Mouse (Mus musculus) frontal cortex, postnatal 36 days (tissue): Measurements from ENCODE around the gene Shq1.

Source experiments
- DNase-seq, 2 experiments: peaks; one replicate each; pipeline ENCODE4 v3.0.0; 2022; ENCODE audit warnings: low spot score in 2 of 2

Shq1 gene

GRCm38 (mm10) chr6:100670880-100671344 lies at the start of gene Shq1:
Shq1 (minus strand) TSS chr6:100671157.
- DNase-seq = peak; percentile 85 to 90

- DNase-seq = no peak
These were observed 49.1 kb upstream of the Shq1 start for GRCm38 (mm10) chr6:100720098-100720501.

GRCm38 (mm10) chr6:100716817-100717216 lies 45.9 kb upstream of the Shq1 start:
- DNase-seq = no peak

- no peak for DNase-seq
These were observed 45.2 kb upstream of the Shq1 start for GRCm38 (mm10) chr6:100716152-100716551.

- no peak for DNase-seq
These were observed 44.4 kb upstream of the Shq1 start for GRCm38 (mm10) chr6:100715296-100715828.

- DNase-seq = no peak
These were observed 39.9 kb upstream of the Shq1 start for GRCm38 (mm10) chr6:100710866-100711265.

GRCm38 (mm10) chr6:100710170-100710569 lies 39.2 kb upstream of the Shq1 start:
- DNase-seq = no peak

GRCm38 (mm10) chr6:100709483-100709882 lies 38.5 kb upstream of the Shq1 start:
- DNase-seq = peak in 1 of 2 experiments; percentile 19

GRCm38 (mm10) chr6:100708996-100709395 lies 38.0 kb upstream of the Shq1 start:
- DNase-seq = no peak

GRCm38 (mm10) chr6:100708248-100708647 lies 37.3 kb upstream of the Shq1 start:
- no peak for DNase-seq

GRCm38 (mm10) chr6:100707557-100707956 lies 36.6 kb upstream of the Shq1 start:
- DNase-seq = no peak

- DNase-seq = no peak
These were observed 35.9 kb upstream of the Shq1 start for GRCm38 (mm10) chr6:100706861-100707260.

- DNase-seq = no peak
These were observed 34.4 kb upstream of the Shq1 start for GRCm38 (mm10) chr6:100705366-100705811.

- peak; percentile 29 to 38 for DNase-seq
These were observed 33.8 kb upstream of the Shq1 start, which contains the start of gene Gxylt2 for GRCm38 (mm10) chr6:100704574-100705365. Gxylt2 (plus strand) TSS chr6:100704734.

- no peak for DNase-seq
These were observed 33.2 kb upstream of the Shq1 start for GRCm38 (mm10) chr6:100704197-100704573.

GRCm38 (mm10) chr6:100700774-100701173 lies 29.8 kb upstream of the Shq1 start:
- peak in 1 of 2 experiments; percentile 8 for DNase-seq

GRCm38 (mm10) chr6:100699986-100700385 lies 29.0 kb upstream of the Shq1 start:
- no peak for DNase-seq

- DNase-seq = no peak
These were observed 15.4 kb upstream of the Shq1 start for GRCm38 (mm10) chr6:100686341-100686740.

GRCm38 (mm10) chr6:100678636-100679035 lies 7.7 kb upstream of the Shq1 start:
- DNase-seq = no peak

- DNase-seq = no peak
These were observed 5.5 kb upstream of the Shq1 start for GRCm38 (mm10) chr6:100676461-100676860.

GRCm38 (mm10) chr6:100674974-100675373 lies 4.0 kb upstream of the Shq1 start:
- no peak for DNase-seq

- no peak for DNase-seq
These were observed 444 bp upstream of the Shq1 start for GRCm38 (mm10) chr6:100671401-100671800.

GRCm38 (mm10) chr6:100670370-100670841 lies 551 bp downstream of the Shq1 start:
- peak; percentile 54 to 56 for DNase-seq
